Mouse (Mus musculus) testis, adult 2 months (tissue): Measurements from ENCODE around the gene Crebrf.

Experiments used
- CTCF ChIP-seq: fragments of 200-500 bp; IDR thresholded peaks from 2 replicates; pipeline ENCODE4 v1.5.1; 2012; ENCODE audit warnings: low read depth, mild to moderate bottlenecking, inconsistent platforms, low read length, moderate library complexity; ENCODE audit not compliant: control insufficient read depth, insufficient read depth, insufficient replicate concordance
- POLR2A ChIP-seq: fragments of 200-500 bp; IDR thresholded peaks from 2 replicates; pipeline ENCODE4 v1.6.1; 2012; ENCODE audit warnings: low read depth, mild to moderate bottlenecking, inconsistent platforms, low read length, moderate library complexity; ENCODE audit not compliant: control insufficient read depth

DNA sequence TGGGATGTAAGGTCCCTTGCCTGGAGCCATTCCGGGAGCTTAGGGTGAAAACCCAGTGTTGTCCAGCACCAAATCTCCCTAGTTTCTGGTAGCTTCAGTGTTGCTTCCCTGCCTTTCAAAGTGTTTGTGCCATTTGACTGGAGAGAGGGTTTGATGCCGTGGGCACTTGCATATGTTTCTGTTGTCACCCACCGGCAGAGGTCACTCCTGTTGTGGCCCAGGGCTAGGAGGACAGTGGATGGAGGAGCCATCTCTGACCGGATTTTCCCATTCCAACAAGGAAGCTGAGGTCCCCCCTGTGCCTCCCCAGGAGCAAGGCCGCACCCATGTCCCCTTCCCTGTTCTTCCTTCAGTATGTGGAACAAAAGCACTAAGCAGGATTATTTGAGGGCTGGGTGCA lies 25.2 kb upstream of the Crebrf start:
- TF ChIP-seq CTCF = no peak
- no peak for TF ChIP-seq POLR2A
